Mouse (Mus musculus) cerebellum, adult 2 months (tissue): ENCODE measurements around the gene Gm10037.

Experiments
- CTCF ChIP-seq: fragments of 200-500 bp; IDR thresholded peaks from 2 replicates; pipeline ENCODE4 v1.5.1; 2011; ENCODE audit warnings: low read depth, mild to moderate bottlenecking, control low read depth, low read length, moderate library complexity, borderline replicate concordance; ENCODE audit not compliant: insufficient read depth
- POLR2A ChIP-seq: fragments of 200-500 bp; IDR thresholded peaks from 2 replicates; pipeline ENCODE4 v1.6.1; 2011; ENCODE audit warnings: low read length, control low read depth, borderline replicate concordance; ENCODE audit not compliant: insufficient read depth

- TF ChIP-seq POLR2A = no peak
- no peak for TF ChIP-seq CTCF
These were observed 26.4 kb downstream of the Gm10037 start for GRCm38 (mm10) chr13:67857317-67857716.
